Mouse (Mus musculus) urinary bladder, postnatal 10 days (tissue): ENCODE data around the gene Pla2g3.

Source experiments
- DNase-seq: peaks from one replicate; pipeline ENCODE4 v3.0.0; 2022; ENCODE audit warnings: low spot score

Gene Pla2g3

DNA sequence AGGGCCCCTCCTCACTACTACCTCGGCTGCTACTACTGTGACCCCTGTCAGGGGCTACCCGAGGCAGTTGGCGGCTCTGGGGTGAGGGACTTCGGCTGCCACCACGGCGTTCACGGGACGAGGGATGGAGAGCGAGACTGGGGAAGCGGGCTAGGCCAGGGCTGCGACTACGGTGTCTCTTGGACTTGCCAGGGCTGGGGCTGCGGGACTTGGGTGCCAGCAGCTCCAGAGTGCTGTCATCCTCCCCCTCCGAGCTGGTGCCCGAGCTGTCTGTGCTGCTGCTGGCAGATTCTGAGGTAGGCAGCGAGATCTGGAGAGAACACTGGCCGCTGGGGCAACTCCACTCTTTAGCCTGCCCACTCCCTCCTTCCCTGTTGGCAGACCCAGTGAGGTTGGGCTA lies 6.8 kb downstream of the Pla2g3 start:
- no peak for DNase-seq

DNA sequence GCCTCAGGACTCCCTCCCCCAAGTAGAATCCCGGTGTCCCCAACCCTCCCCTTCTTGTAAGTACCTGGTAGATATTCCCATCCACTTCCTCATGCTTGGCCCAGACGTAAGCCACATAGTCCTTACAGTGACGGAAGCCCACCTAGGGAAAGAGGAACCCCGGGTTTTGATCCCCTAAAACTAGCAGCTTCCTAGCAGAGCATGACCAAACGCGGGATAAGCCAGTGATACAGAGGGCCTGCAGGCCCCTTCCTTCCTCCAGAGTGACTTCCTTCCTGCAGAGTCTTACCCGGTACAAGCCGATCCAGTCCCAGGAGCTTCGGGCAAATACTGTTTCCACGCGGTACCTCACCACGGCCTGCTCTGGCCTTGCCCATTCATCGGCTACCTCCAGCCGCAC lies 7.4 kb downstream of the Pla2g3 start:
- no peak for DNase-seq

DNA sequence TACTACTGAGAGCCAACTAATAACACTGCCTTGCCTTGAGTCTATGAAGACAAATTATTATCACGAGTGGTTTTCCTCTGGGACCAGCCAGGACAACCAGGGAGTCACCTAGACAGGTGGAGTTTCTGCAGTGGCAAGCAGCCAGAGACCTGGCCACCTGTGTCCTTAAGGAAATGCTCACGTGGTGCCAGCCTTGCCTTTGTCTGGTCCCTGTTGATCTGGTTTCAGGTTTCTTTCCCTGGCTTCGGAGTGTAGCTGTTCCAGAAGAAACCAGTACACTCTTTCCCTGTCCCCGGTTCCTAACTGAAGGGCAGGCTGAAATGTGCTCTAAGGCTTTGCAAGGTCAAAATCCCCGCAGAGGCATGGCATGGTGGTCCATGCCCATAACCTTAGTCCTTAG lies 8.7 kb downstream of the Pla2g3 start:
- no peak for DNase-seq

GRCm38 (mm10) chr11:3497296-3497695 lies 9.2 kb downstream of the Pla2g3 start:
- no peak for DNase-seq

GRCm38 (mm10) chr11:3502057-3502456 lies 14.0 kb downstream of the Pla2g3 start:
- no peak for DNase-seq

DNA sequence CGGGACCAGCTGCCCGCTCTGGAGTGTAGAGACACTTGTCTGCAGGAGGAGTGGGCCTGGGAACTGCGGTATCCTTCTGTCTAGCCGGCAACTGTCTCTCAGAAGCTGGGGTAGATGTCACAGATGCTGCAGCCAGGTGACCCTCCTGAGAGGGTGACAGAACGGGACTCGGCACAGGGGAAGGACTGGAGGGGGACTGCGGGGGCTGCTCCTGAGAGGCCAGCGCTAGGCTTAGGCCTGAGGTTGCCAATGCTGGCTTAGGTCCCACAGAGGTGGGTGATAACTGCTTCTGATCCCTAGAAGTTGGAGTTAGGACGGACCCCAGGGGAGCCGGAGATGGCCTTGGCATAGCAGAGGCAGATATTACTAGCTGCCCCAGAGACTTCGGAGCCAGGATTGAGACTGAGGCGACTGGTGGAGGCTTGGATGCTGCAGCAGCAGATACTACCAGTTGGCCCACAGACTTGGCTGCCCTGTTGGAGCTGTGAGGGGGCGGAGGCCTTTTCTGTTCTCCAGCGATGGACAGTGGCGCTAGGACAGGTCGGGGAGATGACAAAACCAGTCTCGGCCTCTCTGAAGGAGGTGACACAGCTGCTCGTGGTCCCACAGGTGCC lies 14.5 kb downstream of the Pla2g3 start:
- no peak for DNase-seq

- DNase-seq, result no peak
Observed at GRCm38 (mm10) chr11:3503755-3504693, 15.9 kb downstream of the Pla2g3 start.

DNA sequence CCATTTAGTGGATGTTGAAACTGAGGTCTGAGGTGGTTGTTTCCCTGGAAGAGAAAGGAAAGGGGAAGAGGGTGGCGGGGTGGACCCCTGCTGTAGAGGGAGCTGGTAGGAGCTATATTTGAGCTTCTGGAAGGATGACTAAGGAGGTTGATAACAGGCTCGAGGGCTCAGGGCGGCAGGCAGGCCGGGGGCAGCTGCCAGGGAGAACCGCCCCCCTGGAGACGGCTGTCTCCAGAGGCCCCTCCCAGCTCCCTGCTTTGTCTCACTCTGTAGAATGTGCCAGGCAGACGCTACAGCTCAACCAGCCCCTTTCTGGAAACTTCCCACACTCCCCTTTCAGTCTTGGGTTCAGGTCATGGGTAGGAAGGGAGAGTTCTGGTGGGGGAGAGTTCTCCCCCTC lies 20.1 kb downstream of the Pla2g3 start:
- DNase-seq, result no peak

DNA sequence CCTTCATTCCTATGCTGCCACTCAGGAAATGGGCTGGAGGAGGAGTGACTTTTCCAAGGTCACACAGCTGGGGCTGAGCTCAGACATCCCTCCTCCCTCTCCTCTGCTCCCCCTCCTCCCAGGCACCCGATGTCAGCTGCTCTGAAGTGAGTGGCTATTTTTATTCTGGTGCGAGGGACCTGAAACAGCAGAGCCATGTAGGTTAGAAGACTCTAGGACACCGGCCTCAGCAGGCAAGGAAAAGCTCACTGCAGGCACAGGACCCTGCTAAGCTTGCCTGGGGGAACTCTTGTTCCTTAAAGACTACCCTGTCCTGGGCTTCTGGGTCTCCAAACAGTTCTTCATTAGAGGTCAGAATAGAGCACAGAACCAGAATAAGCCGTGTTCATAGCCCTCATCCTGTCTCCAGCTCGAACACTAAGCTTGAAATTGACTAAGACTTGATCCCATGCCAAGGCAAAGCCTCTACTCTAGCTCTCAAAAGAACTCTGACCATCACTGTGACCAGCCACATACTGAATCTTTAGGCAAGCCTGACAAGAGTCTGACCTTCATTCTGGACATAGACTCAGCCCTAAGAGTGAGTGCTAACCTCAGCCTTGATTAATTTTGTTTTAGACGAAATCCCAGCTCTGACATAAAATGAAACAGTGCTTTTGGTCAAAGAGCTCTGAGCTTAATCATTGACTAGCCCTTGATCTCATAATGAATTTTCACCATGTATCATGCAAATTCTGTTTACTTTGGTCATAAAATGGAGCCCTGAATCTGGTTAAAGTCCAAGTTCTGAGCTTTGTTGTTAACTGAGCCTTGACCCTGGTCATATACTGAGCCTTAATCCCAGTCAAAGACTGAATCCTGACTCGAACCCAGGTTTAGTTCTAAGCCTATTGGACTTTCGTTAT lies 21.3 kb downstream of the Pla2g3 start:
- no peak for DNase-seq

- DNase-seq, result no peak
Observed at GRCm38 (mm10) chr11:3510321-3510720, 22.2 kb downstream of the Pla2g3 start.

GRCm38 (mm10) chr11:3513291-3513690 lies 25.2 kb downstream of the Pla2g3 start:
- DNase-seq, result no peak

DNA sequence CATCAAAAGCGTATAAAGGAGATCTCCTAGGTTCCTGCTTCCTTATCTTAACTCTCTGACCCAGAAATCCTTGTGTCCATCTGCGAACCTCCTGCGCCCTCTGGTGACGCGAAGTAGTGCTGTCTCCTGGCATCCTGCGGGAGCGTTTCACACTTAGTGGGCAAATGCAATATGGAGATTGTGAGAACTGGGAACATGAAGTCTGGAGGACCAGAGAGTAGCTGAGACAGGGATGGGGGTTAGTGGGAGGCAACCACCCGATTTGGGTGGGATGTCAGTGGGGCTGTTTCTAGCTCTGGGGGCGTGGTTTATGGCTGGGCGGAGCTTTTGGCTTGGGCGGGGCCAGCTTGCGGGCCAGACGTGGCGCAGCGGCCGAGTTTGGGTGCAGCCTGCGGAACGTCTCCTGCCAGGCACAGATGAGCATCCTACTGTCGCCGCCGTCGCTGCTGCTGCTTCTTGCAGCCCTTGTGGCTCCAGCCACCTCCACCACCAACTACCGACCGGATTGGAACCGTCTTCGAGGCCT lies 26.5 kb downstream of the Pla2g3 start, which contains the start of gene Selenom:
Gene Selenom (plus strand): TSS at position 156 of the 526 bp plus-strand sequence.
- DNase-seq, result peak; percentile 66

DNA sequence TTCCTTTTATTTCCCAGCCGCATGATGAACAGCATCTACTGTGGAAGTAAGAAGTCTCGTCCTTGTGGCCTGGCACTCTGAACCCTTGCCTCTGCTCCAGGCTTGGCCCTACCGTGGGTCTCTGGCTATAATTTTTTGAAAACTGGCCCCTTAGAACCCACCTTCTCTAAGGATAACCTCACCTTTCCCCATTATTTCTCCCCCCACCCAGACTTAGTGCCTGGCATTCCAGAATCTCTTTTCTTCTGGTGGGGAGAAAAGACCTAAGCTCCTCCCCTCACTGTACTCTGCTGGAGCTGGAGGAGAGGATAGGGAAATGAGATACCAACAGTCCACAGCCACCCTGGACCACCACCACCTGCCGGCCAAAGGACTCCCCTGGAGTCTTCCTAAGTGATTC lies 27.1 kb downstream of the Pla2g3 start:
- DNase-seq, result no peak

DNA sequence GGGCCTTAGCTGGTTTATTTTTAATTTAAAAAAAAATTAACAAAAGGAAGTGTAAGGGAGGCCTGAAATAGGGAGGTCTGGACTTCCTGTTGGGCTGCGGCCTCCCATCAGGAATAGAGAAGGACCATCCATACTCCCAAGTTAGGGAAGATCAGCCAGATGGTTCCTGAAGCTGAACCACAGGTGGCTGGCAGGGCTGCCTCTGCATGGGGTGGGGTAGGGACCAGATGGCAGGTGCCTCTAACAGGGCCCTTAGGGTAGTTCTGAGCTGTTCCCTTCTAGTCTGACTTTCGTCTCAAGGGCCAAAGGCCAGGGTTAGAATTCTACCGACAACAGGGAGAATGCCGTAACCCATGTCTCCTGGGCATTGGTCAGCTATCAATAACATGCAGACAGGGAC lies 27.6 kb downstream of the Pla2g3 start:
- DNase-seq, result no peak

DNA sequence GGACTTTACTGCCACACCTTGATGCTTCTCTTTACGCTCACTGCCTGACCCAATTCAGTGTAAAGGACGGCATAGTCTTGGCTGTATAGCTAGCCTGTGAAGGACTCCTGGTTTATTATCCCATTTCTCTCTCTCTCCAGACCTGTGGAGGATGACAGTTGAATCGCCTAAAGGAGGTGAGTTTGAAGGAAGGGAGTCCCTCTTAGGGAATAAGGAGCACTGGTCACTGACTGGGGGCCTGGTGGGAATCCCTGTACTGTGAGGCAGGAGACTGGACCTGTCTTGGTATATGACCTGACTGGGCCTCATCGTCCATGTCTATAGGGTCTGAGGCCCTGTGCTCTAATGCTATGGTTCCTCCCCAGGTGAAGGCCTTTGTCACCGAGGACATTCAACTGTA lies 28.0 kb downstream of the Pla2g3 start:
- no peak for DNase-seq

DNA sequence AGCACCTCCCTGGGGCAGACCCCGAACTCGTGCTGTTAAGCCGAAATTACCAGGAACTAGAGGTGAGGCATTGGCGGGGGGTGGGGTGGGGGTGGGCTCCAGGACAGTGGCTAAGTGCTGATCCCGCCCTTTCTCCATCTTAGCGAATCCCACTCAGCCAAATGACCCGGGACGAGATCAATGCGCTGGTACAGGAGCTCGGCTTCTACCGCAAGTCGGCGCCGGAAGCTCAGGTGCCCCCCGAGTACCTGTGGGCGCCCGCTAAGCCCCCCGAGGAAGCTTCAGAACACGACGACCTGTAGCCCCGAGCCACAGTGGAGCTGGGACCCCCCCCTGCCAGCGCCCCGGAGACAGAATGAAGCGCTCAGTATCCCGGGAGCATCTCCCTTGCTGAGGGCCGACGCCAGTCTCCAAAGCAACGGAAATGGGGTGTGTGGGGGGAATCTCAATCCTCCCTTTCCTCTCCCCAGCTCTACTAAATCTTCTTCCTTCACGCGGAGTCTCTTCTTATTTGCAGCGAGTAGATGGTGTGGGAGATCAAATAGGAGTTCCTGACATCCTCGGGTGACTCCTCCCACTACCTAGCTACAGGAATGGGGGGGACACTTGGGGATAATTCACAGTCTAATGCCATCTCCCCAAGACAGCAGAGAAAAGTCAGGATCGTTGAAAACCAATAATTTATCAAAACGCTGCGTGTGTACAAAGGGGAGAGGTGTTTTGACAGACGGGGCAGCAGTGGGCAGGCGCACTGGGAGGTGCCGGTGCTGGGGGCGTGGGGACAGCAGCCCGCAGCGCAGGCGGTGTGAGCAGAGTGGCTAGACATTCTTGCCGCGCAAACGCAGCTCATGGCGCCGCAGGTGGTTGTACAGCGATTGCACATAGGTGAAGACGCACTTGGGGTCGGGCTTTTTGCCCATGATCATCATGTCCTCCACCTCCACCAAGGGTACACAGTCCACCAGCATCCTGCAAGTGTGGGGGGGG lies 29.1 kb downstream of the Pla2g3 start:
- DNase-seq, result no peak

GRCm38 (mm10) chr11:3517846-3518732 lies 30.0 kb downstream of the Pla2g3 start:
- DNase-seq, result no peak

- DNase-seq, result no peak
Observed at GRCm38 (mm10) chr11:3519051-3519726, 31.1 kb downstream of the Pla2g3 start.

DNA sequence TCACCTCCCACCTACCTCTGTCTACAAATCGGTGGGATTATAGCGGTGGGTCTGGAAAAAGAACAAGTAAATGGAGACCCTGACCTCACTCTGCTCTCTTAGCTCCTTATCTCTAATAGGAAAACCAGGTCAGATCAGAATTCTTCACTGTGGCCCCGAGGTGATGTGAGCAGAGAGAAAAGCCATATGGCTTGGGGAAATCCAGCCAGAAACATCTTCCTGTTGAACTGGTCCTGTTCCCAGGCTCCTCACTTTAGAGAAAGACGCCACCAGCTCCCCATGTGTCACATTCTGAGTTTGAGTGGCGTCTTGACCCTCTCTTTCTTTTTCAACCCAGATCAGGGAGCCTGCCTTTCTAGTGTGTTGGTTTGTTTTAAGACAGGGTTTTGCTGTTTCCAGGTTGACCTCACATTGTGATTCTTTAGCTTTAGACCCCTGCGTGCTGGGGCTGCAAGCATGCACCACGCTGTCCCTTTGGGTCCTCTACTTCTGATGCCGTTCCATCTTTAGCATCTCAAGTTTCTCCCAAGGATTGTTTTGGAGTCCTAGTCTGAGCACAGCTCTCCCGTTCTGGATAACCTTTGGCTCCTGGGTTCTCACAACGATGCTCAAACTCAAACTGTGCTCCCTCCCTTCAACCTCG lies 31.8 kb downstream of the Pla2g3 start:
- no peak for DNase-seq
